ENCODE assay signal across 14 mouse cellular contexts in genomic region chr5:142370406-142371171, GRCm38 (mm10). TPM values are rescaled to one million over a fixed set of nuclear protein-coding genes. Genes with fewer than 3 reads are reported as not detected.
DNase-seq lines count a peak whose midpoint lies in the region; ATAC-seq lines count a peak whose summit lies in the region.
"Had no signal": no experiment of that assay in that cellular context is flagged by ENCODE, and none has a peak within 500 bp of the region (broad histone marks: within the 10 kb centered on the region; RNA-seq: fewer than 3 reads in every experiment).

No protein-coding gene starts in this region.

- peaks cover 11% of the 10 kb centered on the region for H3K36me3 ChIP-seq in embryonic facial prominence, embryonic 10.5 days (replicated peaks)
- no peaks in the 10 kb centered on the region for H3K36me3 ChIP-seq in hindbrain, embryonic 12.5 days
- no peaks in the 10 kb centered on the region for H3K36me3 ChIP-seq in midbrain, embryonic 16.5 days (ENCODE audit: control insufficient read depth, insufficient read depth, low read length)
- H3K36me3 ChIP-seq: limb, embryonic 12.5 days had no signal

- H3K4me2 ChIP-seq in hindbrain, embryonic 12.5 days (replicated peaks) = no peak overlapping the region
- no peak overlapping the region for H3K4me2 ChIP-seq in midbrain, embryonic 16.5 days (ENCODE audit: low read length)

- H3K27ac ChIP-seq in embryonic facial prominence, embryonic 10.5 days (replicated peaks) = peak overlapping the region; percentile 90
- peak overlapping the region; percentile 90 for H3K27ac ChIP-seq in hindbrain, embryonic 12.5 days
- peak overlapping the region; percentile 83 for H3K27ac ChIP-seq in midbrain, embryonic 16.5 days (ENCODE audit: low read length)
- H3K27ac ChIP-seq: macrophage had no signal

- no peaks in the 10 kb centered on the region for H3K27me3 ChIP-seq in embryonic facial prominence, embryonic 10.5 days (replicated peaks; ENCODE audit: low read depth, poor library complexity, severe bottlenecking)
- no peaks in the 10 kb centered on the region for H3K27me3 ChIP-seq in hindbrain, embryonic 12.5 days
- H3K27me3 ChIP-seq in midbrain, embryonic 16.5 days (ENCODE audit: control insufficient read depth, insufficient read depth, low read depth, low read length) = no peaks in the 10 kb centered on the region
- H3K27me3 ChIP-seq: limb, embryonic 12.5 days had no signal

- intact Hi-C loops in heart, postnatal 25 days (cut with DNase I) = no loop called here
- intact Hi-C loops in left cerebral cortex, postnatal 14 days (cut with DNase I) = no loop called here

- H3K4me3 ChIP-seq in embryonic facial prominence, embryonic 10.5 days = no peak overlapping the region
- H3K4me3 ChIP-seq in hindbrain, embryonic 12.5 days = no peak overlapping the region
- no peak overlapping the region for H3K4me3 ChIP-seq in midbrain, embryonic 16.5 days (ENCODE audit: low read depth, low read length)
- H3K4me3 ChIP-seq: limb, embryonic 12.5 days; myocyte had no signal

- H3K4me1 ChIP-seq in embryonic facial prominence, embryonic 10.5 days = peaks cover 54% of the 10 kb centered on the region
- H3K4me1 ChIP-seq in hindbrain, embryonic 12.5 days = peaks cover 32% of the 10 kb centered on the region
- H3K4me1 ChIP-seq in midbrain, embryonic 16.5 days (ENCODE audit: control insufficient read depth, insufficient read depth, low read length) = peaks cover 11% of the 10 kb centered on the region

- H3K9ac ChIP-seq in hindbrain, embryonic 12.5 days = 0 out of 2 replicates have a peak overlapping the region, but pooled peaks have one; percentile 46
- H3K9ac ChIP-seq in midbrain, embryonic 16.5 days (ENCODE audit: low read depth, low read length) = no peak overlapping the region

- peak; percentile 81 for DNase-seq in heart, adult 11 months
- no peak for DNase-seq in heart, postnatal 25 days (ENCODE audit: low spot score)
- no peak for DNase-seq in embryonic facial prominence, embryonic 10.5 days (ENCODE audit: low spot score)
- DNase-seq in testis, postnatal 10 days (ENCODE audit: low spot score) = no peak
- no peak for DNase-seq in frontal cortex, postnatal 36 days (ENCODE audit: low spot score in 2 of 2)
- no peak for DNase-seq in left cerebral cortex, postnatal 14 days (ENCODE audit: low spot score in 2 of 2)
- DNase-seq: cerebellum, adult 9-10 months; heart, postnatal 4 days; liver, postnatal 0 days had no signal

- no peaks in the 10 kb centered on the region for H3K9me3 ChIP-seq in embryonic facial prominence, embryonic 10.5 days
- H3K9me3 ChIP-seq in hindbrain, embryonic 12.5 days (replicated peaks) = no peaks in the 10 kb centered on the region
- H3K9me3 ChIP-seq in midbrain, embryonic 16.5 days (replicated peaks; ENCODE audit: control insufficient read depth, low read length, poor library complexity, severe bottlenecking) = no peaks in the 10 kb centered on the region

- WGBS in embryonic facial prominence, embryonic 10.5 days = 94% methylated on average over 4 of the region's 4 CpGs
- 96% methylated on average over 4 of the region's 4 CpGs for WGBS in hindbrain, embryonic 12.5 days
- WGBS in midbrain, embryonic 16.5 days = 79% methylated on average over 4 of the region's 4 CpGs

- ATAC-seq in hindbrain, embryonic 12.5 days (ENCODE audit: low FRiP score) = no peak
- no peak for ATAC-seq in midbrain, embryonic 16.5 days
- ATAC-seq: liver, postnatal 0 days had no signal

RNA-seq across cellular contexts. Expression of gene Foxk1, which starts 30.7 kb away (rescaled TPM):
- 10 to 100 TPM; 16.2 TPM for total RNA-seq in heart, postnatal 25 days (2021)
- 4.8 and 5.1 TPM in 2 replicates for polyA plus RNA-seq in embryonic facial prominence, embryonic 10.5 days (2016; fragmentation: Nextera tagmentation; extraction: Ambion mirVana)
- polyA plus RNA-seq in hindbrain, embryonic 12.5 days (2016; fragmentation: Nextera tagmentation; extraction: Ambion mirVana) = 7.9 and 8.8 TPM in 2 replicates
- polyA plus RNA-seq in midbrain, embryonic 16.5 days (2015; fragmentation: Nextera tagmentation; extraction: Ambion mirVana) = 6.0 and 6.7 TPM in 2 replicates
- total RNA-seq in left cerebral cortex, postnatal 14 days (2021) = 10 to 100 TPM; 40.6 to 43.4 TPM
